Mouse (Mus musculus) neural tube, embryonic 11.5 days (tissue): ENCODE results near the gene Fam131c. TPM values are rescaled to one million over a fixed set of nuclear protein-coding genes. Genes with fewer than 3 reads are reported as not detected.
A peak's percentile ranks its signal among the peaks of the same experiment; 100 is the strongest.

Experiments
- ATAC-seq: fragments of 200-750 bp; cut with Nextera tagmentation; 2 replicates; pipeline ENCODE4 v1.8.0; 2017; ENCODE audit warnings: moderate number of reproducible peaks, mild to moderate bottlenecking, moderate TSS enrichment, moderate library complexity; ENCODE audit not compliant: insufficient read depth, low FRiP score, low TSS enrichment
- DNase-seq: peaks from one replicate; pipeline ENCODE4 v3.0.0-alpha.2; 2015; ENCODE audit warnings: low spot score
- H3K27ac ChIP-seq: fragments of 300-500 bp; sonication (generic); 2 replicates; pipeline ENCODE4 v1.5.1; 2014; ENCODE audit warnings: low read depth, mild to moderate bottlenecking, low read length
- H3K27me3 ChIP-seq: fragments of 300-500 bp; sonication (generic); 2 replicates; pipeline ENCODE4 v1.6.1; 2014; ENCODE audit warnings: mild to moderate bottlenecking, low read length, mixed read lengths; ENCODE audit not compliant: control insufficient read depth, insufficient read depth
- H3K36me3 ChIP-seq: fragments of 300-500 bp; sonication (generic); 2 replicates; pipeline ENCODE4 v1.6.1; 2014; ENCODE audit warnings: mild to moderate bottlenecking, low read length, moderate library complexity, mixed read lengths; ENCODE audit not compliant: control insufficient read depth, insufficient read depth
- H3K4me1 ChIP-seq: fragments of 300-500 bp; sonication (generic); 2 replicates; pipeline ENCODE4 v1.6.1; 2014; ENCODE audit warnings: low read length, mixed read lengths; ENCODE audit not compliant: control insufficient read depth, insufficient read depth
- H3K4me2 ChIP-seq: fragments of 300-500 bp; sonication (generic); 2 replicates; pipeline ENCODE4 v1.6.1; 2014; ENCODE audit warnings: low read depth, mild to moderate bottlenecking, moderate library complexity
- H3K4me3 ChIP-seq: fragments of 300-500 bp; sonication (generic); 2 replicates; pipeline ENCODE4 v1.5.1; 2014; ENCODE audit warnings: low read depth, low read length
- H3K9ac ChIP-seq: fragments of 300-500 bp; sonication (generic); 2 replicates; pipeline ENCODE4 v1.6.1; 2014; ENCODE audit warnings: mild to moderate bottlenecking, low read length
- H3K9me3 ChIP-seq: fragments of 300-500 bp; sonication (generic); 2 replicates; pipeline ENCODE4 v1.6.1; 2016; ENCODE audit warnings: low read length; ENCODE audit not compliant: control insufficient read depth
- WGBS: fragments of 180-500 bp; shearing (Covaris S2); extraction: QIAGEN DNeasy Blood & Tissue Kit; methylation state at CpG from one replicate; pipeline ENCODE4 v1.1.7; 2014; 5-methylcytosine and 5-hydroxymethylcytosine counted together
- polyA plus RNA-seq: library from polyadenylated mRNA; unstranded; fragments of >200 nt; fragmentation: Nextera tagmentation; extraction: Ambion mirVana; gene quantifications from 2 replicates; pipeline ENCODE4 v1.2.1, GENCODE M21; 2014

Fam131c gene
- polyA plus RNA-seq, 1 experiment from 2014 or later = 0.85 TPM

DNA sequence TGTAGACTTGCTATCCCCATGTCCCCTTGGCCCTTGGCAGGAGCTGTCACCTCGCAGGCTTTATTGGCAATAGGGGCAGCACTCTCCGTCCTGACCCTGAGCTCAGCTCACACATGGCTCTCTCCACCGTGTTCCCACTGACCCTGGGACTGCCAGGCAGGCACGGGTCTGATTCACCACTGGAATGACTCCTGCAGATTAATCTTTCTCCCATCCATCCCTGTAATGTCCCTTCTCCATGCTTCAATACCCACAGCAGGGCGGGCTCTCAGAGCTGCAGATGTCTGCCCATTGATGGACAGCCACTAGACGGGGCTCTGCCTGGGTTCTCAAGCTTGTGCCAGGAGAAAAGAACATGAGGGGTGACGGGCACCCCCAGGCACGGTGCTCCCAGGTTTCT lies 2.9 kb upstream of the Fam131c start:
- Histone ChIP-seq H3K4me1 (no peaks in the 10 kb centered on the region), H3K9ac (no peak overlapping the region), H3K36me3 (no peaks in the 10 kb centered on the region), H3K4me3 (no peak overlapping the region), H3K27ac (no peak overlapping the region), H3K9me3 (no peaks in the 10 kb centered on the region), H3K27me3 (peaks cover 32% of the 10 kb centered on the region), H3K4me2 (no peak overlapping the region)
- WGBS = 61% methylated on average over 8 of the region's 8 CpGs
- DNase-seq (peak; percentile 10), ATAC-seq (no peak)

- DNase-seq = no peak
- no peak for ATAC-seq
- H3K36me3 ChIP-seq = no peaks in the 10 kb centered on the region
- H3K4me1 ChIP-seq = no peaks in the 10 kb centered on the region
- WGBS = 62% methylated on average over 7 of the region's 7 CpGs
- no peak overlapping the region for H3K27ac ChIP-seq
- H3K9me3 ChIP-seq = no peaks in the 10 kb centered on the region
- no peak overlapping the region for H3K9ac ChIP-seq
- no peak overlapping the region for H3K4me3 ChIP-seq
- no peak overlapping the region for H3K4me2 ChIP-seq
- H3K27me3 ChIP-seq = peaks cover 32% of the 10 kb centered on the region
Observed at GRCm38 (mm10) chr4:141365876-141366275, 2.1 kb upstream of the Fam131c start.

GRCm38 (mm10) chr4:141372426-141372825 lies 4.4 kb downstream of the Fam131c start:
- Histone ChIP-seq H3K27me3 (peaks cover 14% of the 10 kb centered on the region), H3K4me1 (no peaks in the 10 kb centered on the region), H3K36me3 (no peaks in the 10 kb centered on the region), H3K4me2 (no peak overlapping the region), H3K4me3 (no peak overlapping the region), H3K9me3 (no peaks in the 10 kb centered on the region), H3K27ac (no peak overlapping the region), H3K9ac (no peak overlapping the region)
- ATAC-seq = no peak
- 93% methylated on average over 5 of the region's 5 CpGs for WGBS
- no peak for DNase-seq

DNA sequence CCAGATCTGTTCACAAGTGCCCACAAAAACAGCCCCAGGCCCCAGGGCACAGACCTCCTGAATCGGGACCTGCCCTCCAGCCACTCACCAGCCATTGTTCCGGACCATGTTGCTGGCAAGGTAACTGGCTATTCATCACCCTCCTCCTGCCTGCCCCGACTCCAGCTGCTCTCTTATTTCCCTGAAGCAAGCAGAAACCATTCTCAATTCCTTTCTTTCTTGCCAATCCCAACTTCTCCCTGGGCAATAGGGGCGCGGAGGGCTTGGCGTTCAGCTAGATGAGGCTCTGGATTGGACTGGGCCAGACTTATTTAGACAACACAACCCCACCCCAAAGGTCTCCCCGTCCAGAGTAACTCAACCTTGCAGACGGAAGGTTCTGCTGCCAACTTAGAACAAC lies 11.7 kb downstream of the Fam131c start:
- H3K27ac ChIP-seq = no peak overlapping the region
- peaks cover 39% of the 10 kb centered on the region for H3K27me3 ChIP-seq
- no peak for ATAC-seq
- H3K4me1 ChIP-seq = peaks cover 8% of the 10 kb centered on the region; the same call in 1 of the 2 replicates
- no peak overlapping the region for H3K4me3 ChIP-seq
- H3K9me3 ChIP-seq = no peaks in the 10 kb centered on the region
- 62% methylated on average over 8 of the region's 8 CpGs for WGBS
- H3K36me3 ChIP-seq = no peaks in the 10 kb centered on the region
- no peak for DNase-seq
- no peak overlapping the region for H3K4me2 ChIP-seq
- H3K9ac ChIP-seq = no peak overlapping the region

DNA sequence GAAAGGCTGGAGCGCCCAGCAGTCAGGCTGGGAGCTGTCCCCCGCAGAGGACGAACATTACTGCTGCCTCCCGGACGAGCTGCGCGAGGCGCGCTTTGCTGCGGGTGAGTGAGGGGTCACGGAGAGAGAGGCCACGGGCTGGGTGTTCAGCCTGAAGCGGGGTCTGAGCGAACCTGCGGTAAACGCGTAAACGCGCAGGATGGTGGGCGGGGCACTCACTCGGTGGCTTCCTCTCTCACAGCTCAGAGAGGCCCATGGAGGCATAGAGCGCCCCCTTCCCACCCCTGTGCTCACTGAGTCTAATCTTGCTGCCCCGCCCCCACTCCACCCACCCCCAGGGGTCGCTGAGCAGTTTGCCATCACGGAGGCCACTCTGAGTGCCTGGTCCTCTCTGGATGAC lies 14.4 kb downstream of the Fam131c start:
- Histone ChIP-seq H3K4me1 (peaks cover 8% of the 10 kb centered on the region; the same call in 1 of the 2 replicates), H3K4me3 (peak overlapping the region; percentile 26), H3K27ac (no peak overlapping the region), H3K4me2 (peak overlapping the region; percentile 52), H3K9me3 (no peaks in the 10 kb centered on the region), H3K27me3 (peaks cover 42% of the 10 kb centered on the region), H3K9ac (peak overlapping the region; percentile 27; the same call in 1 of the 2 replicates), H3K36me3 (no peaks in the 10 kb centered on the region)
- DNase-seq (peak; percentile 58), ATAC-seq (no peak)
- 1% methylated on average over 22 of the region's 25 CpGs for WGBS

- Histone ChIP-seq H3K27ac (no peak overlapping the region), H3K4me3 (no peak overlapping the region), H3K36me3 (no peaks in the 10 kb centered on the region), H3K4me1 (peaks cover 8% of the 10 kb centered on the region; the same call in 1 of the 2 replicates), H3K27me3 (peaks cover 43% of the 10 kb centered on the region), H3K9me3 (no peaks in the 10 kb centered on the region), H3K9ac (no peak overlapping the region), H3K4me2 (no peak overlapping the region)
- under 1% methylated on average over 7 of the region's 7 CpGs for WGBS
- peak; percentile 71 for DNase-seq
- no peak for ATAC-seq
Observed at GRCm38 (mm10) chr4:141385275-141385674, 17.3 kb downstream of the Fam131c start.

GRCm38 (mm10) chr4:141386150-141386549 lies 18.1 kb downstream of the Fam131c start:
- DNase-seq (no peak), ATAC-seq (no peak)
- Histone ChIP-seq H3K9me3 (no peaks in the 10 kb centered on the region), H3K4me2 (no peak overlapping the region), H3K27me3 (peaks cover 36% of the 10 kb centered on the region), H3K4me3 (no peak overlapping the region), H3K36me3 (no peaks in the 10 kb centered on the region), H3K9ac (no peak overlapping the region), H3K4me1 (peaks cover 8% of the 10 kb centered on the region; the same call in 1 of the 2 replicates), H3K27ac (no peak overlapping the region)
- WGBS = 73% methylated on average over 7 of the region's 7 CpGs

DNA sequence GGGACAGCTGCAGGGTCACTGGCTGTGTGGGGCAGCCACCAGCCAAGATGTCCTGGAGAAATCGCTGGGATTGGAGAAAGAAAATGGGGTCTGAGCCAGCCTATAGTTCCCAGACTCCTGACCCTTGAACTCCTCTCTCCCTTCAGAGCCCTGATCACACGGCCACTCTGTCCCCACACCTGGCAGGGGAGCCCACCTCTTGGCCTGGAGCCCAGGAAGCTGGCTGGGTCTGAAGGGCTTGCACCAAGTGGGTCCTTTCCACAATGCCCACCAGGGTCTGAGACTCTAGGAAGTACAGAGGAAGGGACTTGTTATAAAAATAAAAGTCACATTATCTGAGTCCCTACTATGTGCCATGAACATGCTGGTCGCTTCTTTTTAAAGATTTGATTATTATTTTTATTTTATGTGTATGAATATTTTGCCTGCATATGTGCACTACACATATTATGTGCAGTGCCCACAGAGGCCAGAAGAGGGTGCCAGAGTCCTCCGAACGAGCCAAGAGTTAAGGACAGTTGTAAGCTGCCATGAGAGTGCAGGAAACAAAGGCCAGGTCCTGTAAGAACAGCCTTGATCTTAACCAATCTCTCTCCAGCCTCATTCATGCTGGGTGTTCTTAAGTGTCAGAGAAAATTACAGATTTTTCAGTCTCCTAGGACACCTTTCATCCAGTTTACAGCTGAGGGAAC lies 19.2 kb downstream of the Fam131c start:
- Histone ChIP-seq H3K4me2 (no peak overlapping the region), H3K9me3 (no peaks in the 10 kb centered on the region), H3K4me1 (peaks cover 6% of the 10 kb centered on the region; the same call in 1 of the 2 replicates), H3K36me3 (no peaks in the 10 kb centered on the region), H3K4me3 (no peak overlapping the region), H3K9ac (no peak overlapping the region), H3K27ac (no peak overlapping the region), H3K27me3 (peaks cover 28% of the 10 kb centered on the region)
- ATAC-seq (no peak), DNase-seq (peak; percentile 83)
- 18% methylated on average over 5 of the region's 5 CpGs for WGBS

GRCm38 (mm10) chr4:141387933-141388332 lies 19.9 kb downstream of the Fam131c start:
- 71% methylated on average over 5 of the region's 5 CpGs for WGBS
- no peak overlapping the region for H3K27ac ChIP-seq
- H3K27me3 ChIP-seq = peaks cover 23% of the 10 kb centered on the region
- H3K36me3 ChIP-seq = no peaks in the 10 kb centered on the region
- no peak overlapping the region for H3K4me3 ChIP-seq
- no peak for DNase-seq
- no peaks in the 10 kb centered on the region for H3K9me3 ChIP-seq
- H3K4me2 ChIP-seq = no peak overlapping the region
- no peak overlapping the region for H3K9ac ChIP-seq
- no peaks in the 10 kb centered on the region; the same call in 1 of the 2 replicates for H3K4me1 ChIP-seq
- no peak for ATAC-seq
